Mouse (Mus musculus) limb, embryonic 11.5 days (tissue): Measurements from ENCODE around the gene Liph. TPM values are rescaled to one million over a fixed set of nuclear protein-coding genes. Genes with fewer than 3 reads are reported as not detected.

ENCODE experiments used
- ATAC-seq: fragments of 200-750 bp; cut with Nextera tagmentation; 2 replicates; pipeline ENCODE4 v1.8.0; 2017; ENCODE audit warnings: low read depth; ENCODE audit not compliant: insufficient number of reproducible peaks, low FRiP score, low TSS enrichment
- DNase-seq: peaks from one replicate; pipeline ENCODE4 v3.0.0-alpha.2; 2015; ENCODE audit warnings: low spot score
- H3K27ac ChIP-seq: fragments of 300-500 bp; sonication (generic); replicated peaks from 2 replicates; pipeline ENCODE4 v1.5.1; 2014; ENCODE audit warnings: low read depth, mild to moderate bottlenecking, low read length
- H3K27me3 ChIP-seq: fragments of 300-500 bp; sonication (generic); 2 replicates; pipeline ENCODE4 v1.6.1; 2014; ENCODE audit warnings: mild to moderate bottlenecking, low read length, mixed read lengths; ENCODE audit not compliant: control insufficient read depth, insufficient read depth
- H3K36me3 ChIP-seq: fragments of 300-500 bp; sonication (generic); 2 replicates; pipeline ENCODE4 v1.6.1; 2014; ENCODE audit warnings: mild to moderate bottlenecking, low read length, moderate library complexity, mixed read lengths; ENCODE audit not compliant: control insufficient read depth, insufficient read depth
- H3K4me1 ChIP-seq: fragments of 300-500 bp; sonication (generic); 2 replicates; pipeline ENCODE4 v1.6.1; 2014; ENCODE audit warnings: low read length, mixed read lengths; ENCODE audit not compliant: control insufficient read depth, insufficient read depth
- H3K4me2 ChIP-seq: fragments of 300-500 bp; sonication (generic); 2 replicates; pipeline ENCODE4 v1.6.1; 2014; ENCODE audit warnings: low read depth, mild to moderate bottlenecking, moderate library complexity; ENCODE audit not compliant: severe bottlenecking
- H3K4me3 ChIP-seq: fragments of 300-500 bp; sonication (generic); 2 replicates; pipeline ENCODE4 v1.5.1; 2014; ENCODE audit warnings: low read depth, low read length
- H3K9ac ChIP-seq: fragments of 300-500 bp; sonication (generic); 2 replicates; pipeline ENCODE4 v1.6.1; 2014; ENCODE audit warnings: mild to moderate bottlenecking, low read length
- H3K9me3 ChIP-seq: fragments of 300-500 bp; sonication (generic); 2 replicates; pipeline ENCODE4 v1.6.1; 2016; ENCODE audit warnings: low read length; ENCODE audit not compliant: control insufficient read depth
- WGBS: fragments of 180-500 bp; shearing (Covaris S2); extraction: QIAGEN DNeasy Blood & Tissue Kit; methylation state at CpG from one replicate; pipeline ENCODE4 v1.1.7; 2014; 5-methylcytosine and 5-hydroxymethylcytosine counted together
- polyA plus RNA-seq: library from polyadenylated mRNA; unstranded; fragments of >200 nt; fragmentation: Nextera tagmentation; extraction: Ambion mirVana; gene quantifications from 2 replicates; pipeline ENCODE4 v1.2.1, GENCODE M21; 2014

Gene Liph
- polyA plus RNA-seq, 1 experiment from 2014 or later, result 0.19 TPM

- DNase-seq (no peak), ATAC-seq (peak; percentile 51; the same call in 1 of the 2 replicates)
- H3K4me3 ChIP-seq, result no peak overlapping the region
- H3K36me3 ChIP-seq, result no peaks in the 10 kb centered on the region
- no peaks in the 10 kb centered on the region for H3K9me3 ChIP-seq
- H3K27me3 ChIP-seq, result no peaks in the 10 kb centered on the region
- H3K27ac ChIP-seq, result no peak overlapping the region
- H3K9ac ChIP-seq, result no peak overlapping the region
- no peaks in the 10 kb centered on the region for H3K4me1 ChIP-seq
- H3K4me2 ChIP-seq, result no peak overlapping the region
- WGBS, result 90% methylated on average over 6 of the region's 6 CpGs
These were observed 88.6 kb downstream of the Liph start for GRCm38 (mm10) chr16:21906902-21907301.

GRCm38 (mm10) chr16:21905996-21906395 is 89.5 kb downstream of the Liph start:
- no peak for DNase-seq
- WGBS, result 87% methylated on average over 7 of the region's 7 CpGs
- no peak for ATAC-seq

DNA sequence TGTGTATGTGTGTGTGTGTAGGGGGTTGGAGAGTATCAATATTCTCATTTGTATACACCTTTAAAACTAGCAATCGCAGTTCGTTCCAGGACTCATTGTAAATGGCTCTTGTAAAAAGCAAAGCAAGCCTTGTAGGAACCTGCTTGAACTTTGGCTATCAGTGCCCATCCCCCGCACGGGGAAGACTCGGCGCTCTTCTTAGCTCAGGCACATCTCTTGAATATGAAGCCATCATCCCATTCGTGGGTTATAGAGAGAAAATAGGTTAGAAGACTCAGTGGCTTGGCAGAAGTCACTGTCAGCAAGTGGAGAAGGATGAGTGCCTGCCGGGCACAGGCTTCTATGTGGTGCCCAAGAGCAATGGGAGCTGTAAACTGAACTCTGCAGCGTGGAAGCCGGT is 90.8 kb downstream of the Liph start:
- H3K4me2 ChIP-seq, result no peak overlapping the region
- H3K27me3 ChIP-seq, result no peaks in the 10 kb centered on the region
- H3K4me1 ChIP-seq, result no peaks in the 10 kb centered on the region
- no peak overlapping the region for H3K9ac ChIP-seq
- H3K4me3 ChIP-seq, result no peak overlapping the region
- 86% methylated on average over 10 of the region's 10 CpGs for WGBS
- H3K9me3 ChIP-seq, result no peaks in the 10 kb centered on the region
- no peaks in the 10 kb centered on the region for H3K36me3 ChIP-seq
- ATAC-seq (no peak), DNase-seq (no peak)
- H3K27ac ChIP-seq, result no peak overlapping the region

More at GRCm38 (mm10) chr16:21905996-21906395, 89.5 kb downstream of the Liph start:
- Histone ChIP-seq H3K27me3 (no peaks in the 10 kb centered on the region), H3K4me1 (no peaks in the 10 kb centered on the region), H3K9me3 (no peaks in the 10 kb centered on the region), H3K9ac (no peak overlapping the region), H3K36me3 (no peaks in the 10 kb centered on the region), H3K27ac (no peak overlapping the region), H3K4me2 (no peak overlapping the region), H3K4me3 (no peak overlapping the region)

Other genes with a start within 250 kb of the Liph start
- 2.4 and 2.8 TPM in 2 replicates for gene Ehhadh, start 207.9 kb downstream of the Liph start, polyA plus RNA-seq
- 1.3 TPM in 2 replicates for gene Map3k13, start 201.3 kb downstream of the Liph start, polyA plus RNA-seq
- gene Tmem41a, start 48.1 kb downstream of the Liph start, polyA plus RNA-seq, result 45.8 and 46.4 TPM in 2 replicates
- 66.8 and 76.8 TPM in 2 replicates for gene Senp2, start 13.8 kb upstream of the Liph start, polyA plus RNA-seq
- gene Igf2bp2, start 167.6 kb upstream of the Liph start, polyA plus RNA-seq, result 190 and 206 TPM in 2 replicates